8 mouse cellular contexts compared by ENCODE assay signal in the genomic region with DNA sequence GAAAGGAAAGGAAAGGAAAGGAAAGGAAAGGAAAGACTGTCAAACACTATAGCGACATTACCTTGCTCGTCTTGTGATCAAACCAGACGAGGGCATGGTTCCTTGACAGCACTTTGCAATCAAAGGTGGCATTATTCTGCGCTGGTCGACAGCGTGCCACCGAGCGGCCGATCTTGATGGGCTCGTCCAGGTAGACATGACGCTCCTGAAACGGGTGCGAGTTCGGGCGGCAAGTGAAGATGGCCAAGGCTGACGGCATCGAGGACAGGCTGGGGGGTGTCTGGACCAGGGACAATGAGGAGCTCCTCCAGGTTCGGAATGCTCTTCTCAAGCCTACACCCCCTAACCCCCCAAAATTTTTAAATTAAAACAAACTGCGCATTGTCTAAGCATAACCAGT. TPM values are rescaled to one million over a fixed set of nuclear protein-coding genes. Genes with fewer than 3 reads are reported as not detected.
DNase-seq lines count a peak whose midpoint lies in the region; ATAC-seq and TF ChIP-seq lines count a peak whose summit lies in the region.

No protein-coding gene starts in this region.

- H3K4me1 ChIP-seq in heart, embryonic 11.5 days (ENCODE audit: control insufficient read depth, insufficient read depth, low read length) = peaks cover 12% of the 10 kb centered on the region
- peaks cover 5 to 18% of the 10 kb centered on the region in 2 experiments for H3K4me1 ChIP-seq in MEL (ENCODE audit: control insufficient read depth in 1 of 2, insufficient read depth in 2 of 2, low read length in 2 of 2)
- H3K4me1 ChIP-seq in forebrain, embryonic 10.5 days = peaks cover 43% of the 10 kb centered on the region
- H3K4me1 ChIP-seq in limb, embryonic 10.5 days = peaks cover 24% of the 10 kb centered on the region

- H3K27me3 ChIP-seq in heart, embryonic 11.5 days (ENCODE audit: control insufficient read depth, insufficient read depth, low read length) = no peaks in the 10 kb centered on the region
- H3K27me3 ChIP-seq in MEL (ENCODE audit: control insufficient read depth in 1 of 2, insufficient read depth in 2 of 2, low read length in 2 of 2) (no peaks in the 10 kb centered on the region), myocyte (ENCODE audit: control insufficient read depth, insufficient read depth, insufficient read length) (no peaks in the 10 kb centered on the region)
- 0 out of 2 replicates have a peak, but pooled peaks cover 4% of the 10 kb centered on the region for H3K27me3 ChIP-seq in forebrain, embryonic 10.5 days (ENCODE audit: poor library complexity, severe bottlenecking)
- no peaks in the 10 kb centered on the region for H3K27me3 ChIP-seq in limb, embryonic 10.5 days (ENCODE audit: low read depth, poor library complexity, severe bottlenecking)

- DNase-seq in heart, postnatal 4 days = no peak
- DNase-seq in MEL (ENCODE audit: low read depth, low spot score) = peak; percentile 51
- peak; percentile 20 for DNase-seq in forebrain, embryonic 10.5 days (ENCODE audit: extremely low spot score, low spot score)
- DNase-seq in limb, embryonic 10.5 days (ENCODE audit: low spot score) = no peak
- no peak for DNase-seq in urinary bladder, postnatal 10 days (ENCODE audit: low spot score)

- no peak for TF ChIP-seq RAD21 in MEL (IDR thresholded peaks at IDR 0.05; ENCODE audit: low read depth, low read length)

- H3K4me2 ChIP-seq in heart, embryonic 11.5 days = peak overlapping the region; percentile 95
- peak overlapping the region; percentile 96 for H3K4me2 ChIP-seq in myocyte (ENCODE audit: low read depth)

- no peaks in the 10 kb centered on the region for H3K9me3 ChIP-seq in heart, embryonic 11.5 days (replicated peaks; ENCODE audit: control insufficient read depth, low read length)
- no peaks in the 10 kb centered on the region for H3K9me3 ChIP-seq in MEL (replicated peaks; ENCODE audit: insufficient read depth, low read length)
- H3K9me3 ChIP-seq in forebrain, embryonic 10.5 days = no peaks in the 10 kb centered on the region
- no peaks in the 10 kb centered on the region for H3K9me3 ChIP-seq in limb, embryonic 10.5 days (replicated peaks)

- TF ChIP-seq EP300 in MEL (IDR thresholded peaks at IDR 0.05; ENCODE audit: low read depth in 1 of 2, low read length in 2 of 2) = no peak

- TF ChIP-seq CTCF in MEL (IDR thresholded peaks at IDR 0.05 in 2 of 3, conservative IDR thresholded peaks at IDR 0.05 in 1 of 3; ENCODE audit: control insufficient read depth in 1 of 3, insufficient read depth in 1 of 3, low read depth in 2 of 3, low read length in 3 of 3, poor library complexity in 1 of 3, severe bottlenecking in 1 of 3) = no peak

- ATAC-seq in heart, embryonic 11.5 days (replicated peaks; ENCODE audit: insufficient number of reproducible peaks, low FRiP score, low TSS enrichment) = no peak
- ATAC-seq in megakaryocyte-erythroid progenitor cell, adult 5-6 weeks (replicated peaks; ENCODE audit: low FRiP score, low TSS enrichment, poor library complexity, severe bottlenecking) = no peak

- TF ChIP-seq POLR2A in MEL (IDR thresholded peaks at IDR 0.05; ENCODE audit: control insufficient read depth in 1 of 2, insufficient read depth in 1 of 2, low read depth in 1 of 2, low read length in 2 of 2, poor library complexity in 1 of 2) = no peak
- no peak for TF ChIP-seq POLR2A in myocyte (IDR thresholded peaks at IDR 0.05; ENCODE audit: insufficient read length, low read depth)

- H3K79me2 ChIP-seq in MEL (ENCODE audit: control insufficient read depth, insufficient read depth, low read length, poor library complexity) (peaks cover 54% of the 10 kb centered on the region), myocyte (ENCODE audit: control insufficient read depth, insufficient read depth) (peaks cover 55% of the 10 kb centered on the region)

- no peaks in the 10 kb centered on the region for H3K36me3 ChIP-seq in heart, embryonic 11.5 days (ENCODE audit: control insufficient read depth, insufficient read depth, low read length)
- H3K36me3 ChIP-seq in MEL (ENCODE audit: control insufficient read depth in 1 of 2, insufficient read depth in 2 of 2, low read length in 2 of 2) = peaks cover 2 to 31% of the 10 kb centered on the region in 2 experiments; a peak in 3 of 4 replicates
- peaks cover 30% of the 10 kb centered on the region for H3K36me3 ChIP-seq in forebrain, embryonic 10.5 days (replicated peaks)
- peaks cover 21% of the 10 kb centered on the region for H3K36me3 ChIP-seq in limb, embryonic 10.5 days
- H3K36me3 ChIP-seq in myocyte (ENCODE audit: control insufficient read depth, insufficient read depth) = no peaks in the 10 kb centered on the region

- H3K9ac ChIP-seq in heart, embryonic 11.5 days (ENCODE audit: low read depth, low read length) = peak overlapping the region; percentile 95
- peak overlapping the region; percentile 98 for H3K9ac ChIP-seq in MEL (ENCODE audit: control insufficient read depth, low read depth, low read length, poor library complexity, severe bottlenecking)

- 26% methylated on average over 19 of the region's 19 CpGs for WGBS in heart, embryonic 11.5 days (ENCODE audit: insufficient replicate concordance)
- 27% methylated on average over 19 of the region's 19 CpGs for WGBS in forebrain, embryonic 10.5 days
- 33% methylated on average over 19 of the region's 19 CpGs for WGBS in limb, embryonic 10.5 days

- H3ac ChIP-seq in myocyte (ENCODE audit: control insufficient read depth, insufficient read length) = peak overlapping the region; percentile 80

- peak overlapping the region; percentile 96 for H3K4me3 ChIP-seq in heart, embryonic 11.5 days (ENCODE audit: low read depth, low read length)
- H3K4me3 ChIP-seq in MEL (ENCODE audit: control insufficient read depth in 1 of 2, insufficient read depth in 1 of 2, low read depth in 2 of 2, low read length in 2 of 2) (peak overlapping the region; percentile 77 to 86), myocyte (peak overlapping the region; percentile 48)
- H3K4me3 ChIP-seq in forebrain, embryonic 10.5 days = peak overlapping the region; percentile 98
- peak overlapping the region; percentile 98 for H3K4me3 ChIP-seq in limb, embryonic 10.5 days

- H3K27ac ChIP-seq in heart, embryonic 11.5 days (ENCODE audit: low read depth, low read length) = no peak overlapping the region
- no peak overlapping the region; the same call in 1 of the 2 replicates for H3K27ac ChIP-seq in MEL (ENCODE audit: control insufficient read depth, low read depth, low read length)
- no peak overlapping the region for H3K27ac ChIP-seq in forebrain, embryonic 10.5 days
- H3K27ac ChIP-seq in limb, embryonic 10.5 days = no peak overlapping the region

TF ChIP-seq in MEL, 35 proteins besides CTCF, POLR2A, EP300 and RAD21:
- no peak for TF ChIP-seq MAZ (IDR thresholded peaks at IDR 0.05; ENCODE audit: low read depth, low read length)
- TF ChIP-seq CHD1 (IDR thresholded peaks at IDR 0.05; ENCODE audit: low read depth, low read length) = 0 out of 2 replicates have a peak, but pooled peaks have one; percentile 83

TF ChIP-seq in myocyte, 11 proteins besides CTCF, POLR2A, EP300 and RAD21:
- TF ChIP-seq SRF (IDR thresholded peaks at IDR 0.05; ENCODE audit: control insufficient read depth, insufficient read length, low read depth) (no peak), CEBPB (IDR thresholded peaks at IDR 0.05; ENCODE audit: insufficient read depth, poor library complexity, severe bottlenecking) (no peak), TCF3 (IDR thresholded peaks at IDR 0.05; ENCODE audit: insufficient read length, low read depth) (no peak), USF1 (IDR thresholded peaks at IDR 0.05; ENCODE audit: low read depth) (no peak), MYOG (IDR thresholded peaks at IDR 0.05; ENCODE audit: control insufficient read depth in 1 of 3, insufficient read depth in 1 of 3, insufficient read length in 2 of 3, low read depth in 2 of 3) (no peak), MAX (IDR thresholded peaks at IDR 0.05; ENCODE audit: low read depth) (no peak), MYOD1 (IDR thresholded peaks at IDR 0.05; ENCODE audit: control insufficient read depth in 1 of 3, insufficient read length in 2 of 3, low read depth in 2 of 3) (no peak), E2F4 (IDR thresholded peaks at IDR 0.05; ENCODE audit: insufficient read depth) (no peak), TCF12 (IDR thresholded peaks at IDR 0.05; ENCODE audit: insufficient read depth, poor library complexity, severe bottlenecking) (no peak)

RNA-seq across cellular contexts. Expression of a gene that starts 1.5 kb away (rescaled TPM):
- 76.2 and 91.2 TPM in 2 replicates for polyA plus RNA-seq in heart, embryonic 11.5 days (2014; fragmentation: Nextera tagmentation; extraction: Ambion mirVana)
- total RNA-seq in heart, postnatal 4 days (2021) = 100 to 1,000 TPM; 394 to 444 TPM
- total RNA-seq in MEL (2012; rRNA removed) = 21.4 and 23.7 TPM in 2 replicates
- polyA plus RNA-seq in MEL (2012; ENCODE audit: insufficient read depth in 1 of 2, insufficient read length in 2 of 2, low read depth in 1 of 2, low replicate concordance in 2 of 2, missing spikeins in 1 of 2) = 10 to 100 TPM in 1 of 2 experiments, not detected in 1; 41.9 TPM
- polyA plus RNA-seq in forebrain, embryonic 10.5 days (2016; fragmentation: Nextera tagmentation; extraction: Ambion mirVana) = 14.0 and 15.0 TPM in 2 replicates
- 14.3 and 17.2 TPM in 2 replicates for polyA plus RNA-seq in limb, embryonic 10.5 days (2016; fragmentation: Nextera tagmentation; extraction: Ambion mirVana)
- 15.5 TPM for polyA plus RNA-seq in myocyte (2012; fragmentation: generic; extraction: Trizol)
- total RNA-seq in megakaryocyte-erythroid progenitor cell, adult 5-6 weeks (2014; fragmentation: Nextera tagmentation) = 62.0 and 81.1 TPM in 2 replicates
- 86.4 and 97.3 TPM in 2 replicates for total RNA-seq in megakaryocyte-erythroid progenitor cell, adult 5-6 weeks (2017)

RNA-seq across cellular contexts. Expression of a gene that starts 40.4 kb away (rescaled TPM):
- 28.1 and 29.8 TPM in 2 replicates for polyA plus RNA-seq in heart, embryonic 11.5 days (2014; fragmentation: Nextera tagmentation; extraction: Ambion mirVana)
- 10 to 100 TPM; 20.9 to 24.5 TPM for total RNA-seq in heart, postnatal 4 days (2021)
- 13.1 and 14.6 TPM in 2 replicates for total RNA-seq in MEL (2012; rRNA removed)
- polyA plus RNA-seq in MEL (2012; ENCODE audit: insufficient read depth in 1 of 2, insufficient read length in 2 of 2, low read depth in 1 of 2, low replicate concordance in 2 of 2, missing spikeins in 1 of 2) (10 to 100 TPM; 13.6 to 40.0 TPM), myocyte (2012; fragmentation: generic; extraction: Trizol) (4.5 TPM)
- 30.5 and 31.2 TPM in 2 replicates for polyA plus RNA-seq in forebrain, embryonic 10.5 days (2016; fragmentation: Nextera tagmentation; extraction: Ambion mirVana)
- 32.9 and 33.2 TPM in 2 replicates for polyA plus RNA-seq in limb, embryonic 10.5 days (2016; fragmentation: Nextera tagmentation; extraction: Ambion mirVana)
- 33.8 and 34.2 TPM in 2 replicates for total RNA-seq in megakaryocyte-erythroid progenitor cell, adult 5-6 weeks (2014; fragmentation: Nextera tagmentation)
- total RNA-seq in megakaryocyte-erythroid progenitor cell, adult 5-6 weeks (2017) = 34.6 and 45.4 TPM in 2 replicates

Comparison
In these comparisons a context has a peak if more than half of its experiments do, and no peak if none do; other contexts are left out.
1. H3K4me3 ChIP-seq: peak in every context shown above with its lines; median percentile 98 in forebrain, embryonic 10.5 days; 98 in limb, embryonic 10.5 days; 96 in heart, embryonic 11.5 days; 82 in MEL; 48 in myocyte.
2. DNase-seq: peak in MEL (single experiment) and forebrain, embryonic 10.5 days (single experiment); none in heart, postnatal 4 days (single experiment), limb, embryonic 10.5 days (single experiment) and urinary bladder, postnatal 10 days (single experiment).